Mouse (Mus musculus): Measurements from ENCODE around the gene Cacna2d1.
A peak's percentile ranks its signal among the peaks of the same experiment; 100 is the strongest.

The Cacna2d1 gene

GRCm38 (mm10) chr5:15934376-15935233 lies at the start of gene Cacna2d1:
TSS of gene Cacna2d1 (plus strand) at chr5:15934691.
- peak; percentile 14 to 21 for DNase-seq (ENCODE audit: low spot score in 2 of 2)

GRCm38 (mm10) chr5:15895098-15895497 lies 39.4 kb upstream of the Cacna2d1 start:
- no peak for DNase-seq (ENCODE audit: low spot score in 2 of 2)

GRCm38 (mm10) chr5:15896706-15897105 lies 37.8 kb upstream of the Cacna2d1 start:
- no peak for DNase-seq (ENCODE audit: low spot score in 2 of 2)

GRCm38 (mm10) chr5:15906446-15906845 lies 28.0 kb upstream of the Cacna2d1 start:
- DNase-seq (ENCODE audit: low spot score in 2 of 2) = no peak

- peak; percentile 17 to 33 for DNase-seq (ENCODE audit: low spot score in 2 of 2)
Measured at GRCm38 (mm10) chr5:15914931-15915330, 19.6 kb upstream of the Cacna2d1 start.

DNA sequence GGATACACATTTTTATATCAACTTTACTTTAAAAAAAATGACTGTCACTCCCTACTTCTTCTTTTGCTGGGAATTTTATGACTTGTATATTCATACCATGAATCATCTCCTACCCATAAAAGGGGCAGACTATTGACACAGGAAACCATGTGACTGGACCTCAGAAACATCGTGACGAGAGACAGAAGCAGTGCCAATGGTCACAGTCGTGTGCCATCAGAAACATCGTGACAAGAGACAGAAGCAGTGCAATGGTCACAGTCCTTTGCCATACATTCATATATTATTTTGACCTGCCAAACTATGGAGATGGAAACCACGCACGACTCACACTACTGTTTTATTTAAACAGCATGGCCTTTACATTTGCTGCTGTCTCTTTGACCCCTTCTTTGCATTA lies 6.0 kb upstream of the Cacna2d1 start:
- no peak for DNase-seq (ENCODE audit: low spot score in 2 of 2)

DNA sequence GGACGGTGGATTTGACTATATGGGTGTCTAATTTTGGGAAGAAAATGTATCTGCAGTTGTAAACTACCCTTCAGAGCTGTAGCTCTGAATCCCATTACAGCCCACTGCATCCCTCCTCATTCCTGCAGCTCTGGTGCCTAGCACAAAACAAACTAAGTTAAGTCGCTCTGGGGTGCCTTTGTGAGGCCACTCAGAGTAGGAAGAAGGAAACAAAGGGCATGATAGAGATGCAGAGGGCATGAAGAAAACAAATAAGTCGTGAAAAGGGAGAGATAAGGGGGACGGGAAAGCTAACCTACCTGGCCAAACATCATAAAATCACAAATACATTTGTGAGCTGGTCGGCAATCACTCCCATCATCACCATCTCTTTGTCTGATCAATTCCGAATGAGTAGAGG lies 1.5 kb upstream of the Cacna2d1 start:
- DNase-seq (ENCODE audit: low spot score in 2 of 2) = no peak

DNA sequence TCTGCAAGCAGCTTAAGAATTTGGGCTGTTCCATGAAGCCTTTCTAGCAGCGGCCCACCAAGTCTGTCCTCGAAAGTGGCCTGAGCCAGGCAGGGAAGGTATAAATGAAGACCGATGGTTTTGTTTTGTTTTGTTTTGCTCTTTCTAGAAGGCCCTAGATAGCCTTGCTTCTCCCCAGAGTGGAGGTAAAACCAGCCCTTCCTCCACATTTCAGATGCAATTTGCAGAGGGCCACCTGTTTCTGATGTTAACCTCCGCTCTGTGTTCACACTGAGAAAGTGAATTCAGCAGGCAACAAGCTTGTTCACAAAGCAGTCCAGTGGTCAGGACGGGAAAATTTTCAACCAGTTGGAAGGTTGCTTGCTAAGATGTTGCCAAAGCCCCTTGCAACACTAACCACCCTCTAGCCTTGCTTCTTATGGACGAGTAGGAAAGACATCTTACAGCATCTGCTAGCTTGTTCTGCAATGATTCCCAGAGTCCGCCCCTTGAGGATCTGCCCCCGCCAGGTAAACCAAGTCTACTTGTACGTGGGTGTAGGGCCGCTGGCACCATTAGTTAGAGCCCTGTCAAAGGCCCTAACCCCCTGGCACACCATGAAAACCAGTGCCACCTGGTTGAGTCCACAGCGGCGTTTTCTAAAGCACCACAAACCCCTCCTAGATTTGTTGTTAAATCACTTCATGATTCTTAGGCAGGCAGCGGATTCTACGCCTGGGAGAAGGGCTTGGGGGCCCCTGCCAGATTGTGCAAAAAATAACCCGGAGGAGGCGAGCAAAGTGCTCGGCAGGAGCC lies 713 bp upstream of the Cacna2d1 start:
- peak; percentile 40 to 41 for DNase-seq (ENCODE audit: low spot score in 2 of 2)

DNA sequence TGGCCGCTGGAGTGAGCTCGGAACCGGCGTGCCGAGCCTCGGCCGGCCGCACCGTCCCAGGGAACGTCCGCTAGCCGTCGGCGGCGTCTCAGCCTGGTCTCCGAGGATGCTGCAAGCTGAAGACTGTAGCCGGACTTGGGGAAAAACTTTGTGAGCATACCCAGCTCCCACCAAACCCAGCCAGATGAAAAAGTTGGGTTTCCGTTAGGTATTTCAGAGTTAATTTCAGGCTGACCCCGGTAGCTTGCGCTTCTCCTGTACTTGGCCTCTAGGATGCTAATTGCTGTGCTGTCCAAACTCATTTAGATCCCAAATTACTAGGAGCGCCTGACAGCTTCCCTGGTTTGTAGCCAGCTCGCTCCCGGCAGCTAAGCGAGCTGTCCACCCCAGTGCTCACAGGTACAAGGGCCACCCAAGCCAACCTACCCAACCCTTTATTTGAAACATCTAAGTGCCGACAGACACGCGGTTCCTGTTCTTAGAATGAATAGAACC lies 790 bp downstream of the Cacna2d1 start:
- DNase-seq (ENCODE audit: low spot score in 2 of 2) = peak; percentile 8 to 27

GRCm38 (mm10) chr5:15935831-15936710 lies 1.6 kb downstream of the Cacna2d1 start:
- DNase-seq (ENCODE audit: low spot score in 2 of 2) = no peak

- DNase-seq (ENCODE audit: low spot score in 2 of 2) = no peak
Measured at GRCm38 (mm10) chr5:15941191-15941725, 6.8 kb downstream of the Cacna2d1 start.

DNA sequence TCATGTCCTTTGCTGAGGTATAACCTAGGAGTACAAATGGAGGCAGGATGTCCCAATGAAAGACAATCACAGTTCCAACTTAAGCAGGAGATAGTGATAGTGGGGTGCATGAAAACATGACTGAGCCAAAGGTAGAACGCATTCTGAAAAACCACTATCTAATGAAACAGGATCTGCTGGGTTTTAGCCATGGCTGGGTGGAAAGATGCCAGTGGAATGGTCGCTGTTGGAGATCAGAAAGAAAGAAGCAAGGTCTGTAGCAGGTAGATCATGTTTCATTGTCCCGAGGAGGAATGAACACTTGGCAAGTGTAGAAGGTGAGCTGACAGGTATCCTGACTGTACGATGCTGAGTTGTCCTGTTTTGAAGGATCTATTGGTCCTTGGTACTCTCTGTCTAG lies 7.6 kb downstream of the Cacna2d1 start:
- DNase-seq (ENCODE audit: low spot score in 2 of 2) = no peak

GRCm38 (mm10) chr5:15948290-15949037 lies 14.0 kb downstream of the Cacna2d1 start:
- no peak for DNase-seq (ENCODE audit: low spot score in 2 of 2)

GRCm38 (mm10) chr5:15959760-15960159 lies 25.3 kb downstream of the Cacna2d1 start:
- no peak for DNase-seq (ENCODE audit: low spot score in 2 of 2)

GRCm38 (mm10) chr5:15961866-15962265 lies 27.4 kb downstream of the Cacna2d1 start:
- DNase-seq (ENCODE audit: low spot score in 2 of 2) = no peak

DNA sequence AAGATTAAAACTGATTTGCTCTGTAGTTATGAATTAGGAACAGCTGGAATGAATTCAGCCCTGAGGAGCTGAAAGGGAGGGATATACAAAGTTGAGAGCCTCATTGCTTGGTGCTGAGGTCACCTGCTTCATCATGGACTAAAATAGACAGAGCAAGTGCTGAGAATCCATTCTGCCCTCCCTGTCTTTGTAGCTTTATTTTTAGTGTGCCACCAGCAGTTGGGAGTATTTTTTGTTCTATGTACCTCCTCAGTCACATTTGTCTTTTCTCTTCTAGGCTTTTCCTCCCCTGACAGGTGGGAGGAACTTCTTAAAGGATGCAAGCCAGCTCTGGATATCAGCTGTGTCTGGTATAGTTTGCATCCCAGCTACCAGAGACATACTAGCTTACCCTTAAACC lies 32.4 kb downstream of the Cacna2d1 start:
- DNase-seq (ENCODE audit: low spot score in 2 of 2) = no peak

DNA sequence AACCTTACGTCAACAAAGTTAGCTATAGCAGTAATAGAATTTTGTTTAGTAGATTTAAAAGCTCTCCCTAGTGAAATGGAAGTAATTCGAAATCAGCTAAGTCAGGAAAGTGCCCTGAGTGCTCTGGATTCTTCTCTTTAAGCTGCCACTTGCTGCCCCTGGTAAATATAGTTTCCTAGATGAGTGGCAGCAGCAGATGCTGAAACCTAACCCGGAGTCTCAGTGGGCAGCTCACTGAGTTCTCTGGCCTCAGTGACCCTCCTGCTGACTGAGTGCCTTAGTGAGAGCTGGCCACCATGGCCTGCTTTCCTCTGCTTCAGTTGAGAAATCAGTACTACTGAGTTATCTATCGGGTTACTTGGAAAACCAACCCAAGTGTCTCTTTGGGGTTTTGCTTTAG lies 37.3 kb downstream of the Cacna2d1 start:
- DNase-seq (ENCODE audit: low spot score in 2 of 2) = no peak

- no peak for DNase-seq (ENCODE audit: low spot score in 2 of 2)
Measured at GRCm38 (mm10) chr5:15972351-15972750, 37.9 kb downstream of the Cacna2d1 start.

- no peak for DNase-seq (ENCODE audit: low spot score in 2 of 2)
Measured at GRCm38 (mm10) chr5:15974652-15975051, 40.2 kb downstream of the Cacna2d1 start.

DNA sequence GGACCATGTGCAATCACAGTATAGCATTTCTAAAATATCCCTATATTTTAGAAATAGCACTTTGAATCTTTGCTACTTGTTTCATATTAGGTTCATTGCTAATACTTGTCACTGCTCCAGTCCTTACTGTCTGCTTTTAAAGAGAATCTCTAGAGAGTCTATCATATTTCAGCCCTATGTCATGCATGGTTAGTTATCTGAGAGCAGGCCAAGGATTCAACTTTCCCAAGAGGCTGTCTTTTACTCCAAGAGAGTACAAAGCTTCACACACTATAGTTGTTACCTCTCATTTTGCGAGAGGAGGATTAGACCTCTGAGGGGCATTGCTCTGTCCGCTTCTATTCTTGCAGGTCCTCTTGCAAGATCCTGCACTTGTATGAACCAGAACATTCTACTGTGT lies 44.7 kb downstream of the Cacna2d1 start:
- DNase-seq (ENCODE audit: low spot score in 2 of 2) = no peak

- DNase-seq (ENCODE audit: low spot score in 2 of 2) = no peak
Measured at GRCm38 (mm10) chr5:15982573-15982972, 48.1 kb downstream of the Cacna2d1 start.
